Mouse (Mus musculus): ENCODE data around the gene Hmces. TPM values are rescaled to one million over a fixed set of nuclear protein-coding genes. Genes with fewer than 3 reads are reported as not detected.

Gene Hmces
- polyA plus RNA-seq, 1 experiment from 2014 or later: 45.2 TPM

DNA sequence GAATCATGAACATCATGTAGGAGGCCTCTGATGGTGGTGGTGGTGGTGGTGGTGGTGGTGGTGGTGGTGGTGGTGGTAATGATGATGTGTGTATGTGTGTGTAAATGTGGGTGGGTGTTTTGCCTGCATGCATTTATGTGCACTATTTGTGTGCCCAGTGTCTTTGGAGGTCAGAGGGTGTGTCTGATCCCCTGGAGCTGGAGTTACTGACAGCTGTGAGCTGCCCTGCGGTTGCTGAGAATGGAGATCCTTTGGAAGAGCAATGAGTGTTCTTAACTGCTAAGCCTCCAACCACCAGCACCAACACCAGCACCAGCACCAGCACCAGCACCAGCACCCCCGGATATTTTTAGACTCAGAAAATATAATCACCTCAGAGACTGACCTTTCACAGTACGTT, 31.5 kb upstream of the Hmces start:
- Histone ChIP-seq H3K9me3 (replicated peaks) (no peaks in the 10 kb centered on the region), H3K9ac (no peak overlapping the region), H3K27me3 (no peaks in the 10 kb centered on the region), H3K4me1 (no peaks in the 10 kb centered on the region), H3K4me2 (replicated peaks) (no peak overlapping the region), H3K4me3 (no peak overlapping the region), H3K27ac (no peak overlapping the region), H3K36me3 (no peaks in the 10 kb centered on the region)
- ATAC-seq (ENCODE audit: low FRiP score): no peak
- 74% methylated on average over 3 of the region's 3 CpGs for WGBS

DNA sequence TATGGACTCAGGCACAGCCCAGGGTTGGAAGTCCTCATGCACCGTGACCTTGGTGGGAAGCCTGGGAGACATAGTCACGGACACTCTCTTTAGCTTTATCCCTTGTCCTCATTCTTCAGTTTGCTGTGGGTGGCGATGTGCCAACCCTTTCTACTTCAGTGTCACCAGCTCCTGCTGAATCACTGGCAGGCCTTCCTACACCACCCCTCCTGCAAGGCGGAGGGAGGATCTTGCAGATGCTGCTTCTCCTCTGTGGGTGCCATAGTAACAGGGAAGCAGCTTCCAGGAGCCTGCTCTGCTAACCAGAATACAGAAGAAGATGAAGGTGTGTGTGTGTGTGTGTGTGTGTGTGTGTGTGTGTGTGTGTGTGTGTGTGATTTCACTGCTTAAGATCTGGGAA, 30.9 kb upstream of the Hmces start:
- Histone ChIP-seq H3K9me3 (replicated peaks) (no peaks in the 10 kb centered on the region), H3K4me2 (replicated peaks) (no peak overlapping the region)

DNA sequence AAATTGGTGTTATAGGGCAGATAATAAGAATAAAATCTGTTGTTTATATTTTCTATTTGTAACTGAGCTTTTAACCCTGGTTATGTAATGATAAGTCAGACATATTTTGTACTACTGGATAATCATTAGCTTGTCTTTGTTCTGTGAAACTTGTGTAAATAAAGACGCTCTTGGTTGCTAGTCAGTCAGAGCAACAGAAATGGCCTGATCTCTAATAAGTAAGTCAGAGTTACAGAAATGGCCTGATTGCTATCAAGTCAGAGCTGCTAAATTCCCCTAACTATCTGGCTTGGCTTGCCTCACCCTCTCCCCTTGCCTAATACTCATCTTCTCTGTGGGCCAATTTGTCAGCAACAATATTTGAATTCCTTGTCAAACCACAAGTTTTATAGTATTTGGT, 27.0 kb upstream of the Hmces start:
- H3K36me3 ChIP-seq: peaks cover 20% of the 10 kb centered on the region
- H3K9me3 ChIP-seq (replicated peaks): no peaks in the 10 kb centered on the region
- no peak overlapping the region for H3K4me3 ChIP-seq
- H3K27me3 ChIP-seq: no peaks in the 10 kb centered on the region
- H3K27ac ChIP-seq: no peak overlapping the region
- no peak overlapping the region for H3K4me2 ChIP-seq (replicated peaks)
- no peak for ATAC-seq (ENCODE audit: low FRiP score)
- WGBS: 91% methylated on average over 1 of the region's 1 CpGs
- H3K4me1 ChIP-seq: peaks cover 9% of the 10 kb centered on the region
- H3K9ac ChIP-seq: no peak overlapping the region

More for the DNA sequence above, 30.9 kb upstream of the Hmces start:
- 57% methylated on average over 4 of the region's 4 CpGs for WGBS
- 0 out of 2 replicates have a peak overlapping the region, but pooled peaks have one; percentile 8 for H3K9ac ChIP-seq
- H3K27ac ChIP-seq: no peak overlapping the region
- no peaks in the 10 kb centered on the region for H3K4me1 ChIP-seq
- ATAC-seq (ENCODE audit: low FRiP score): no peak
- no peak overlapping the region for H3K4me3 ChIP-seq
- H3K36me3 ChIP-seq: no peaks in the 10 kb centered on the region
- H3K27me3 ChIP-seq: no peaks in the 10 kb centered on the region

DNA sequence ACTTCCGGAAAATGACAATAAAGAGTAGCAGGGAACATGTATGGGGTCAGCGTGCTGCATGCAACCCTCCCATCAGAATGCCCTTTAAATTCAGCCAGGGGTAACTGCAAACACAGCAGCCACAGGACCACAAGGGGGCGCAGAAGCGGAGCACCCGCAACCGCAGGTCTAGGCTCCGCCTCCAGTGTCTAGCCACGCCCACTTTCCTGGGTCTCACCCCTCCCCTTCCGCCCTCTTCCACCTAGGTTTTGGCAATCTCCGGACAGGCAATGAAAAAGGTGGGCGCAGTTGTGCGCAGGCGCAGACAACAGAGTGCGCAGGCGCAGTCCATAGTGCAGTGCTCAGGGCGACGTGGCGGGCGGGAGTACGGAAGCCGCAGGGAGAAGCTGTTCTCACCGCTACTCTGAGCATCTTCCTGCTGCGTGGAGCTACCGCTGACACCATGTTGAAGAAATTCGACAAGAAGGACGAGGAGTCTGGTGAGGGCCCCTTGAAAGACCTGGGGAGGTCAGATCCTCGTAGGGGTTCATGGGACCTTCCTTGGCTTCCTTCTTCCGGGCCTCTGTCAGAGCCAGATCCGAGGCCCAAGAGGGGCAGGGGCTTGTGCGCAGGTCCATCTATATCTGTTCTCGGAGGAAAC, 26.0 kb upstream of the Hmces start, which contains the start of gene Copg1:
Gene Copg1 (plus strand): TSS at position 221 of the 640 bp plus-strand sequence.
- Histone ChIP-seq H3K4me3 (peak within 1 kb of the TSS; percentile 78), H3K27me3 (no peaks in the 10 kb centered on the region), H3K4me2 (replicated peaks) (peak within 1 kb of the TSS; percentile 89), H3K27ac (peak within 1 kb of the TSS; percentile 70), H3K9ac (peak within 1 kb of the TSS; percentile 91), H3K9me3 (replicated peaks) (no peaks in the 10 kb centered on the region), H3K4me1 (peaks cover 9% of the 10 kb centered on the region), H3K36me3 (peaks cover 30% of the 10 kb centered on the region)
- under 1% methylated on average over 31 of the region's 31 CpGs for WGBS
- peak; percentile 95 for ATAC-seq (ENCODE audit: low FRiP score)

DNA sequence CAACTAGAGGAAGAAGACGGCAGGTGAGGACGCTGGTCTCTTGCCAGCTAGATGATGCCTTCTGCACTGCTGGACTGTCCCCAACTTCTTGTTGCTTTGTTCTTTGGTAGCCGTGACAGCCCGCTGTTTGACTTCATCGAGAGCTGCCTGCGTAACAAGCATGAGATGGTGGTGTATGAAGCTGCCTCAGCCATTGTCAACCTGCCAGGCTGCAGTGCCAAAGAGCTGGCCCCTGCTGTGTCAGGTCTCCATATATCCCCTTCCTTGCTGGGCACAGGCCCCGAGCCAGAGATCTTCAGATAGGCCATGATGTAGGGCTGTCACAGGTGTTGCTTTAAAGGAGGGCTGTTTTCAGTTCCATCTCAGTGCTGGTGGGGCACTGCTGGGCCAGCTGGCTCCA, 19.8 kb upstream of the Hmces start:
- Histone ChIP-seq H3K27ac (no peak overlapping the region), H3K4me1 (peaks cover 2% of the 10 kb centered on the region), H3K27me3 (no peaks in the 10 kb centered on the region), H3K9me3 (replicated peaks) (no peaks in the 10 kb centered on the region), H3K4me2 (replicated peaks) (no peak overlapping the region), H3K36me3 (peaks cover 90% of the 10 kb centered on the region), H3K9ac (no peak overlapping the region), H3K4me3 (no peak overlapping the region)
- 93% methylated on average over 7 of the region's 7 CpGs for WGBS
- no peak for ATAC-seq (ENCODE audit: low FRiP score)

DNA sequence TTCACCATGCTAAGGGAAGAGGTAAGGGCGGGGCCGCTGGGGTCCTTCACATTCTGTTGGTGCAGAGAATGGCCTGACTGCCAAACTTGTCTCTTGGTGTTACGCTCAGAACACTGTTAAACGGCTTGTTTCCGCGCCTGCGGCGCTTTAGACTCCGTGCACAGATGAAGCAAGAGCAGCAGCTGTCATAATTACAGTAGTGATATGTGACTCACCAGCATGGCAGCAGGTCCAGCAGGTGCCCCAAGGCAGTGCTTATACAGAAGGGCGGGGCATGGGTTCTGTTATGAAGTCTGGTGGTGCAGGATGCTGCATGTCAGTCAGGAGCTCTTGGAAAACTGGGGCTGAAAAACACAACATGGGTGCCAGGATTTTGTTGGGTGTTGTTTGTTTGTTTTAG, 15.7 kb upstream of the Hmces start:
- 97% methylated on average over 10 of the region's 10 CpGs for WGBS
- Histone ChIP-seq H3K27me3 (no peaks in the 10 kb centered on the region), H3K4me2 (replicated peaks) (no peak overlapping the region), H3K4me1 (no peaks in the 10 kb centered on the region), H3K36me3 (peaks cover 93% of the 10 kb centered on the region), H3K9me3 (replicated peaks) (no peaks in the 10 kb centered on the region), H3K27ac (no peak overlapping the region), H3K9ac (no peak overlapping the region), H3K4me3 (no peak overlapping the region)
- no peak for ATAC-seq (ENCODE audit: low FRiP score)

DNA sequence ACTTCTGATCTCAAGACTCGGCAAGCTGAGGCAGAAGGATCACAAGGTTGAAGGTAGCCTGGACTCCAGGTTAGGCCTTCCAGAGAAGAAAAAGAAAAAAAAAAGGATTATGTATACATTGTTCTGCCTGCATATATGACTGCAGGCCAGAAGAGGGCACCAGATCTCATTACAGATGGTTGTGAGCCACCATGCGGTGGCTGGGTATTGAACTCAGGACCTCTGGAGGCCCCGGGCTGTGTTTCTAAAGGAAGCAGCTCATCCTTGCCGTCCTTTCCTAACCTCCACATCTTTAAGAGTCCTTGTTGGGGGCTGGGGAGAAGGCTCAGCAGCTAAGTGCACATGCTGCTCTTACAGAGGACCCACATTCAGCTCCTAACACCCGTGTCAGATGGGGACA, 7.1 kb upstream of the Hmces start:
- H3K9ac ChIP-seq: no peak overlapping the region
- WGBS: 66% methylated on average over 5 of the region's 5 CpGs
- H3K27me3 ChIP-seq: no peaks in the 10 kb centered on the region
- H3K4me1 ChIP-seq: no peaks in the 10 kb centered on the region
- peaks cover 93% of the 10 kb centered on the region for H3K36me3 ChIP-seq
- no peak overlapping the region for H3K27ac ChIP-seq
- no peaks in the 10 kb centered on the region for H3K9me3 ChIP-seq (replicated peaks)
- H3K4me2 ChIP-seq (replicated peaks): no peak overlapping the region
- no peak for ATAC-seq (ENCODE audit: low FRiP score)
- no peak overlapping the region for H3K4me3 ChIP-seq

DNA sequence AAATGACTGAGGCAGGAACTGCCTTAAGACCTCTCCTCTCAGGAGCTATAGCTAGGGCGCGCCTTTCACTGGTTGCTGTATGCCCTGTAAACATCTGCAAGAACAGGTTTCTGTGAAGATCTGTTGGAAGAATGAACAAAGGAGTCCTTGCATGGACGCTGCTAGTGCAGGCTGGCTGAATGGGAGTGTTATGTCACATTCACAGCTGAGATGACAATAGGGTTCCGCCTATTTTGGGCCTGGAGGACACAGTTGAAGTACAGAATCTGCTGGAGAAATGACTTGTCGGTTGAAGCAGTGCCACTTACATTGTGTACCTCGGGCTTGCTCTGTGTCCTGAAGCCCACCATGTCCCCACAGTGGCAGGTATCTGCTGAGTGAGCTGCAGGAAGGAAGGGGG, 4.6 kb upstream of the Hmces start:
- Histone ChIP-seq H3K27me3 (no peaks in the 10 kb centered on the region), H3K9ac (no peak overlapping the region), H3K4me2 (replicated peaks) (no peak overlapping the region), H3K4me3 (no peak overlapping the region), H3K9me3 (replicated peaks) (no peaks in the 10 kb centered on the region), H3K27ac (no peak overlapping the region), H3K4me1 (0 out of 2 replicates have a peak, but pooled peaks cover 3% of the 10 kb centered on the region), H3K36me3 (peaks cover 84% of the 10 kb centered on the region)
- 84% methylated on average over 6 of the region's 6 CpGs for WGBS
- no peak for ATAC-seq (ENCODE audit: low FRiP score)

DNA sequence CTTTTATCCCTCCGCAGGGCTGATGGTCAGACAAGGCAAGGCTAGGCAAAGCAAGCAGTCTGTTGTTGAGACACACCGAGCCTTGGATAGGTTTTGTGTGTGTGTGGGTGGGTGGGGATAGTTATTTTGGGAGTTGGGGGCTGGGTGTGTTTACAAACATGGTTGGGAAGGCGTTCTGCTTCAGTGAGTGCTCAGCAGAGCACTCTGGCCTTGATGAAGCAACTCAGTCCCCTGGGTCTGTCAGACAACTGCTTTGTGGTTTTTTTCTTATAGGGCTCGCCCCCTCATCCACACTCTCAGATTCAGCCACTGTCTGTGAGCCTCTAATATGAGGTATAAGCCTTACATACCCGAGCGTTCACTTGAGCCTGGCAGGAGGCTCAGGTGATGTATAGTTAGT, 2.2 kb upstream of the Hmces start:
- no peaks in the 10 kb centered on the region for H3K27me3 ChIP-seq
- no peak overlapping the region for H3K4me2 ChIP-seq (replicated peaks)
- ATAC-seq (ENCODE audit: low FRiP score): no peak
- peaks cover 69% of the 10 kb centered on the region for H3K36me3 ChIP-seq
- 84% methylated on average over 6 of the region's 6 CpGs for WGBS
- no peak overlapping the region for H3K27ac ChIP-seq
- H3K4me3 ChIP-seq: no peak overlapping the region
- no peaks in the 10 kb centered on the region for H3K9me3 ChIP-seq (replicated peaks)
- no peak overlapping the region for H3K9ac ChIP-seq
- peaks cover 15% of the 10 kb centered on the region for H3K4me1 ChIP-seq

DNA sequence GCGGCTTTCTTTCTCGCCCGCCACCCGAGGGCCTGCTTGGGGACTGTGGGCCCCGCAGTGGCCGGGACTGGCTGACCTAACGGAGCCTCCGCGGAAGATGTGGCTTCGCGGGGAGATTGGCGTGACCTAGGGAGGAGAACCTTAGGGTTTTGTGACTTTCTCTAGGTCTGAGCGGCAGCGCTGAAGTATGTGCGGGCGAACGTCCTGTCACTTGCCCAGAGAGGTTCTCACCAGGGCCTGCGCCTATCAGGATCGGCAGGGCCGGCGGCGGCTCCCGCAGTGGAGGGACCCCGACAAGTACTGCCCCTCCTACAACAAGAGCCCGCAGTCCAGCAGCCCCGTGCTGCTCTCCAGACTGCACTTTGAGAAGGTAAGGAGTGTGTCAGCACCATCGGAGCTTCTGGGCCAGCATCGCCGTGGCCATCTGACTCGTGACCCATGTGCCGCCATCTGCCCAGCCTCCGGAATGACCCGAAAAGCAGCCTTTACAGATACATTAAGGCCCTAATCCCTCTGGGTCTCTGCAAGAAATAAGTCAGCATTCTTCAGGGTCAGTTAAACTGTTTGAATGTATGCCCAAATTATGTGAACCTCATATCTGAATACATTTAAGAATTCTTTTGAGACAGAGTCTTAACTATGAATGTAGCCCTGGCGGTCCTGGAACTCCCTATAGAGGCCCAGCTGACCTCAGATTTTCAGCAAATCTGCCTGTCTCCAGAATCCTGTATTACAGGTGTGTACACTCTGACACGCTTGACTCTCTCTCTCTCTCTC, 779 bp downstream of the Hmces start:
- Histone ChIP-seq H3K36me3 (peaks cover 67% of the 10 kb centered on the region), H3K9me3 (replicated peaks) (no peaks in the 10 kb centered on the region), H3K27me3 (no peaks in the 10 kb centered on the region), H3K9ac (peak overlapping the region; percentile 76), H3K4me3 (peak overlapping the region; percentile 58), H3K4me2 (replicated peaks) (peak overlapping the region; percentile 82), H3K27ac (peak overlapping the region; percentile 82), H3K4me1 (peaks cover 15% of the 10 kb centered on the region)
- peak; percentile 72 for ATAC-seq (ENCODE audit: low FRiP score)
- 2% methylated on average over 35 of the region's 35 CpGs for WGBS

DNA sequence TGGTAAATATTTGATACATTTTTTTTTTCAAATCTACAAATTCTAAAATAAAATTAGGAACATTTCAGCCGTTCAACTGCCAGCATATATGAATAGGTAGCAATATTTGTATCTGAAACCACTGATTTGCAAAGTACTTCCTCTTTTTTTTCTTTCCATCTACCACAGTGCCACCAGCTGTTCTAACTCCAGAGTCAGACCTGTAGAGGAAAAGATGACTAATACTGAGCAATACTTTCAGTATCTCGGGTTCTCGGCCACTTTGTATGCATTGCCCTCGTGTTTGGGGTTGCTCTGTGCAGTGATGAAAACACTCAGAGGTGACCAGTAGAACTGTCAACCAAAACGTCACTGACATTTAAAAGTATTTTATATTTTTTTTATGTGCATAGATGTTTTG, 2.2 kb downstream of the Hmces start:
- 92% methylated on average over 5 of the region's 5 CpGs for WGBS
- Histone ChIP-seq H3K9ac (no peak overlapping the region), H3K27ac (no peak overlapping the region), H3K4me3 (no peak overlapping the region), H3K4me2 (replicated peaks) (no peak overlapping the region), H3K4me1 (peaks cover 15% of the 10 kb centered on the region), H3K27me3 (no peaks in the 10 kb centered on the region), H3K36me3 (peaks cover 66% of the 10 kb centered on the region), H3K9me3 (replicated peaks) (no peaks in the 10 kb centered on the region)
- no peak for ATAC-seq (ENCODE audit: low FRiP score)

DNA sequence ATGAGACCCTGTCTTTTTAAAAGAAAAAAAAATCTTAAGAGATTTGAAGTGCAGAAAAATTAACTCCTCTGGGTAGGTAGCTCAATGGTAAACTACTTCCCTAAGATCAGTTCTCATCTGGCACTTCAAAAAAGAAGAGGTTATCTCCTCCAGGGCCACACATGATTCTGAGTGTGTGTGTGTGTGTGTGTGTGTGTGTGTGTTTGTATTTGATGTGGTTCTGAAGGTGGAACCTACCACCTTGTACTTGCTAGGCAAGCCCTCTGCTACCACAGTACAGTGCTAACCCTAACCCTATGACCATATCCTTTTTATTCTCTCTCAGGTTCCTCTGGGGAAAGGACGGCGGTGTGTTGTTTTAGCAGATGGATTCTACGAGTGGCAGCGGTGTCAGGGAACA, 7.5 kb downstream of the Hmces start:
- Histone ChIP-seq H3K36me3 (peaks cover 77% of the 10 kb centered on the region), H3K9ac (no peak overlapping the region), H3K4me3 (no peak overlapping the region), H3K4me2 (replicated peaks) (no peak overlapping the region), H3K9me3 (replicated peaks) (no peaks in the 10 kb centered on the region), H3K4me1 (no peaks in the 10 kb centered on the region), H3K27ac (no peak overlapping the region), H3K27me3 (no peaks in the 10 kb centered on the region)
- WGBS: 91% methylated on average over 4 of the region's 4 CpGs
- ATAC-seq (ENCODE audit: low FRiP score): no peak

DNA sequence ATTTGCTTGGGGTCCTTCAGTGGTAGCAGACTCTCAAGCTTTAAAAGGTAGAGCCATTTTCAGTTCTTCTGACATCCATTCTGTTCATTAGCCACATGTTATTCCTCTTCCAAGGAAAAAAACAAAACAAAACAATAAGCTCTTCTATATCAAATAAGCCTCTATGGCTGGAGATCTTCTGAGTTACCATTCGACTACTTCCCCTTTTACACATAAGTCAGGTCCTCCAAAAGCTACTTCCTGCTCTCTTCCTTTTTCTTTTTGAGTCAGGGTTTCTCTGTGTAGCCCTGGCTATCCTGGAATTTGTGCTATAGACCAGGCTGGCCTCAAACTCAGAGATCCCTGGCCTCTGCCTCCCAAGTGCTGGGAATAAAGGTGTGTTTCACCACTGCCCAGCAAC, 9.9 kb downstream of the Hmces start:
- Histone ChIP-seq H3K27me3 (no peaks in the 10 kb centered on the region), H3K27ac (no peak overlapping the region), H3K4me2 (replicated peaks) (no peak overlapping the region), H3K36me3 (peaks cover 66% of the 10 kb centered on the region), H3K9me3 (replicated peaks) (no peaks in the 10 kb centered on the region), H3K4me1 (no peaks in the 10 kb centered on the region), H3K9ac (no peak overlapping the region), H3K4me3 (no peak overlapping the region)
- ATAC-seq (ENCODE audit: low FRiP score): no peak
- 98% methylated on average over 1 of the region's 1 CpGs for WGBS
